Mouse (Mus musculus) G1E (cell line): Measurements from ENCODE around the gene Ncapd2.

ENCODE experiments used
- CTCF ChIP-seq: IDR thresholded peaks from 2 replicates; pipeline ENCODE4 v1.5.1; 2012; ENCODE audit warnings: low read depth, low read length, inconsistent platforms, mixed read lengths
- GATA1 ChIP-seq: IDR thresholded peaks from 2 replicates; pipeline ENCODE4 v1.6.1; 2012; ENCODE audit warnings: borderline replicate concordance, low read length, inconsistent platforms, mixed read lengths
- GATA2 ChIP-seq: IDR thresholded peaks from 2 replicates; pipeline ENCODE4 v1.6.1; 2012; ENCODE audit warnings: low read depth, low read length, inconsistent platforms, borderline replicate concordance
- POLR2AphosphoS5 ChIP-seq: IDR thresholded peaks from 2 replicates; pipeline ENCODE4 v1.6.1; 2012; ENCODE audit warnings: low read depth, low read length, inconsistent platforms; ENCODE audit not compliant: insufficient replicate concordance
- TAL1 ChIP-seq: conservative IDR thresholded peaks from 2 replicates; pipeline ENCODE4 v1.6.1; 2012; ENCODE audit warnings: low read depth, low read length, inconsistent platforms, mixed read lengths

DNA sequence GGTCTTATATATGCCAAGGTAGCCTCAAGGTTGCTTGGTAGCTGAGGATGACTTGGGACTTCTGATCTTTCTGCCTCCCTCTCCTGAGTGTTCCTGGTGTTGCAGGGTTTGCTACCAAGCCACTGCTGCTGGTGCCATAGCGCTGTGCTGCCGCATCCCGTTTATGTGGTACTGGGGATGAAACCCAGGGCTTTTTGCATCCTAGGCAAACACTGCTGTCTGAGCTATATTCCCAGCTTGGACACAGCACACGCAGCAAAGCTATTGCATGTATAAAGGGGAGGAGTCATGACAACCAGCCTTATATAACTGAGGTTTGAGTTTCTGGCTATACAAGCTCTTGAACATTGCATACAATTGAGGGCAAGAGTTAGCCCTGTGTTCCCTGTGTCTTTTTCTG is 45.9 kb upstream of the Ncapd2 start:
- TF ChIP-seq CTCF (no peak), POLR2AphosphoS5 (no peak), GATA1 (no peak), TAL1 (no peak), GATA2 (no peak)
